In the genomic region with DNA sequence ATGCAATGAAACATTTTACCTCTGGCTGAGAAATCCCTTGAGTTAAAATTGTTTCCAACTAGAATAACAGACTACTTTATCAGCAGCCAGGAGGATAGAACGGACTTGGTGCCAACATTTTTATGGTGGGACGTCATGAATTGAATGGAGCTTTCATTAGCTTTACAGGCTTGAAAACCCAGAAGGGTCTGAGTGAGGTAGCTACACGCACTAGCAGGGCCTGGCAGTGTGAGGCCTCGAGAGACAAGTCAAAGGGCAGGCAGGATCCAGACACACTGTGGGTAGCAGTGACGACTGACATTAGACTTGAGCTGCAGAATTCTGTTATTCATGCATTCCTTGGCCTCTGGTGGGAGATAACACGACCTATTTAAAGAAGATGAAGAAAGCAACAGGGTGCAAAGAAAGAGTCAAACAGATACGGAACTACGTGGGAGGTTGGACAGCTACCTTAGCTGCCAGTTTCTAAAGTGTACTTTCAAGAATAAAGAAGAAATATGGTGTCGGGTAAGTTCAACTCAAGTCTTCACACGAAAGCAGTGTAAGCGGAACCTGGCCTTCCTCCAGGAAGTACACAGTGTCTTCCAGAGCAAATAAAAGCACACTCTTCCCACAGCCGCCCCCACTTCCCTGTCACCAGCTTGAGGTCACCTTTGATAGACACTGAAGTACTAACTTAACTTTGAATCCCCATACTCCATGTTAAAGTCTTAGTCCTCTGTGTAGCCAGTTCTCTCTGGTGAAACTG, we compare ENCODE assay signal across 11 mouse cellular contexts. TPM values are rescaled to one million over a fixed set of nuclear protein-coding genes. Genes with fewer than 3 reads are reported as not detected.
DNase-seq lines count a peak whose midpoint lies in the region; ATAC-seq and TF ChIP-seq lines count a peak whose summit lies in the region.
"Had no signal": no experiment of that assay in that cellular context is flagged by ENCODE, and none has a peak within 500 bp of the region (broad histone marks: within the 10 kb centered on the region; RNA-seq: fewer than 3 reads in every experiment).

No protein-coding gene starts in this region.

- no peak for ATAC-seq in hindbrain, postnatal 0 days
- no peak for ATAC-seq in hindbrain, embryonic 11.5 days (ENCODE audit: low FRiP score)
- peak; percentile 89 for ATAC-seq in heart, embryonic 12.5 days (ENCODE audit: insufficient number of reproducible peaks, low FRiP score)
- no peak for ATAC-seq in midbrain, postnatal 0 days (ENCODE audit: low FRiP score)

- H3K4me3 ChIP-seq in hindbrain, postnatal 0 days (ENCODE audit: low read length), result no peak overlapping the region
- H3K4me3 ChIP-seq in hindbrain, embryonic 11.5 days (ENCODE audit: low read depth, low read length), result no peak overlapping the region
- H3K4me3 ChIP-seq in heart, embryonic 12.5 days, result no peak overlapping the region
- H3K4me3 ChIP-seq in midbrain, embryonic 10.5 days, result no peak overlapping the region
- no peak overlapping the region for H3K4me3 ChIP-seq in midbrain, postnatal 0 days (ENCODE audit: low read depth, low read length)
- H3K4me3 ChIP-seq: liver, embryonic 15.5 days had no signal

- no peaks in the 10 kb centered on the region for H3K36me3 ChIP-seq in hindbrain, postnatal 0 days (ENCODE audit: insufficient read depth, low read length)
- H3K36me3 ChIP-seq in hindbrain, embryonic 11.5 days (ENCODE audit: control insufficient read depth, insufficient read depth, low read length), result no peaks in the 10 kb centered on the region
- no peaks in the 10 kb centered on the region for H3K36me3 ChIP-seq in heart, embryonic 12.5 days
- no peaks in the 10 kb centered on the region for H3K36me3 ChIP-seq in midbrain, embryonic 10.5 days
- no peaks in the 10 kb centered on the region for H3K36me3 ChIP-seq in midbrain, postnatal 0 days (ENCODE audit: insufficient read depth, low read length)
- H3K36me3 ChIP-seq: liver, embryonic 15.5 days had no signal

- DNase-seq in hindbrain, postnatal 0 days (ENCODE audit: low spot score), result peak; percentile 21
- no peak for DNase-seq in hindbrain, embryonic 11.5 days (ENCODE audit: low spot score)
- DNase-seq in adipocyte (ENCODE audit: low spot score), result peak; percentile 24
- peak; percentile 31 for DNase-seq in lung, postnatal 10 days
- DNase-seq in left cerebral cortex, adult 11 months (ENCODE audit: low spot score), result no peak
- DNase-seq in midbrain, embryonic 10.5 days (ENCODE audit: low spot score), result no peak
- DNase-seq in midbrain, postnatal 0 days (ENCODE audit: low spot score), result no peak
- DNase-seq: cerebellum, adult 9-10 months had no signal

- H3K4me1 ChIP-seq in hindbrain, postnatal 0 days (ENCODE audit: insufficient read depth, low read length), result no peaks in the 10 kb centered on the region
- no peaks in the 10 kb centered on the region for H3K4me1 ChIP-seq in hindbrain, embryonic 11.5 days (replicated peaks; ENCODE audit: control insufficient read depth, insufficient read depth, low read length)
- peaks cover 23% of the 10 kb centered on the region for H3K4me1 ChIP-seq in heart, embryonic 12.5 days (replicated peaks)
- peaks cover 6% of the 10 kb centered on the region for H3K4me1 ChIP-seq in midbrain, embryonic 10.5 days
- H3K4me1 ChIP-seq in midbrain, postnatal 0 days (ENCODE audit: insufficient read depth, low read length), result 0 out of 2 replicates have a peak, but pooled peaks cover 3% of the 10 kb centered on the region
- H3K4me1 ChIP-seq: liver, embryonic 15.5 days had no signal

- no peak for TF ChIP-seq CTCF in hindbrain, postnatal 0 days (IDR thresholded peaks at IDR 0.05; ENCODE audit: low read depth)
- TF ChIP-seq CTCF in midbrain, postnatal 0 days (IDR thresholded peaks at IDR 0.05), result no peak

- H3K9me3 ChIP-seq in hindbrain, postnatal 0 days (ENCODE audit: low read length), result no peaks in the 10 kb centered on the region
- no peaks in the 10 kb centered on the region for H3K9me3 ChIP-seq in hindbrain, embryonic 11.5 days (ENCODE audit: control insufficient read depth, low read length)
- no peaks in the 10 kb centered on the region; the same call in 1 of the 2 replicates for H3K9me3 ChIP-seq in heart, embryonic 12.5 days (replicated peaks)
- H3K9me3 ChIP-seq in midbrain, embryonic 10.5 days (replicated peaks), result no peaks in the 10 kb centered on the region
- no peaks in the 10 kb centered on the region for H3K9me3 ChIP-seq in midbrain, postnatal 0 days (ENCODE audit: low read length)
- H3K9me3 ChIP-seq: liver, embryonic 15.5 days had no signal

- no peak overlapping the region for H3K9ac ChIP-seq in hindbrain, postnatal 0 days (replicated peaks; ENCODE audit: low read length)
- no peak overlapping the region for H3K9ac ChIP-seq in hindbrain, embryonic 11.5 days (ENCODE audit: low read depth, low read length)
- H3K9ac ChIP-seq in heart, embryonic 12.5 days, result no peak overlapping the region
- no peak overlapping the region for H3K9ac ChIP-seq in midbrain, postnatal 0 days (replicated peaks; ENCODE audit: low read length, poor library complexity, severe bottlenecking)
- H3K9ac ChIP-seq: liver, embryonic 15.5 days had no signal

- WGBS in hindbrain, postnatal 0 days, result 40% methylated on average over 12 of the region's 12 CpGs
- WGBS in hindbrain, embryonic 11.5 days, result 66% methylated on average over 12 of the region's 12 CpGs
- 14% methylated on average over 12 of the region's 12 CpGs for WGBS in heart, embryonic 12.5 days
- 77% methylated on average over 12 of the region's 12 CpGs for WGBS in midbrain, embryonic 10.5 days
- 53% methylated on average over 12 of the region's 12 CpGs for WGBS in midbrain, postnatal 0 days

- H3K27ac ChIP-seq in hindbrain, postnatal 0 days, result no peak overlapping the region
- H3K27ac ChIP-seq in hindbrain, embryonic 11.5 days (ENCODE audit: low read depth, low read length), result no peak overlapping the region
- peak overlapping the region; percentile 90 for H3K27ac ChIP-seq in heart, embryonic 12.5 days (ENCODE audit: poor library complexity, severe bottlenecking)
- H3K27ac ChIP-seq in midbrain, embryonic 10.5 days (replicated peaks), result no peak overlapping the region
- H3K27ac ChIP-seq in midbrain, postnatal 0 days (ENCODE audit: low read depth, low read length), result no peak overlapping the region
- H3K27ac ChIP-seq: liver, embryonic 15.5 days had no signal

- H3K4me2 ChIP-seq in hindbrain, postnatal 0 days (ENCODE audit: low read depth, low read length), result no peak overlapping the region
- no peak overlapping the region for H3K4me2 ChIP-seq in hindbrain, embryonic 11.5 days (replicated peaks; ENCODE audit: low read depth, low read length)
- H3K4me2 ChIP-seq in heart, embryonic 12.5 days, result peak overlapping the region; percentile 23
- no peak overlapping the region for H3K4me2 ChIP-seq in midbrain, postnatal 0 days (ENCODE audit: low read depth, low read length, poor library complexity, severe bottlenecking)
- H3K4me2 ChIP-seq: liver, embryonic 15.5 days had no signal

- no peaks in the 10 kb centered on the region for H3K27me3 ChIP-seq in hindbrain, postnatal 0 days (ENCODE audit: insufficient read depth, low read length)
- H3K27me3 ChIP-seq in hindbrain, embryonic 11.5 days (ENCODE audit: control insufficient read depth, insufficient read depth, low read length), result no peaks in the 10 kb centered on the region
- H3K27me3 ChIP-seq in heart, embryonic 12.5 days (replicated peaks), result 0 out of 2 replicates have a peak, but pooled peaks cover 3% of the 10 kb centered on the region
- H3K27me3 ChIP-seq in midbrain, embryonic 10.5 days (ENCODE audit: low read depth, poor library complexity, severe bottlenecking), result no peaks in the 10 kb centered on the region
- no peaks in the 10 kb centered on the region for H3K27me3 ChIP-seq in midbrain, postnatal 0 days (ENCODE audit: insufficient read depth, low read length)
- H3K27me3 ChIP-seq: CH12.LX; liver, embryonic 15.5 days had no signal

RNA-seq across cellular contexts. Expression of gene Acbd6, which starts 53.2 kb away (rescaled TPM):
- total RNA-seq in hindbrain, postnatal 0 days (2014; rRNA removed), result 119 and 142 TPM in 2 replicates
- 117 and 118 TPM in 2 replicates for polyA plus RNA-seq in hindbrain, postnatal 0 days (2015; fragmentation: Nextera tagmentation; extraction: Ambion mirVana)
- 70.9 and 79.9 TPM in 2 replicates for polyA plus RNA-seq in hindbrain, embryonic 11.5 days (2014; fragmentation: Nextera tagmentation; extraction: Ambion mirVana)
- polyA plus RNA-seq in heart, embryonic 12.5 days (2016; fragmentation: Nextera tagmentation; extraction: Ambion mirVana), result 69.7 and 71.7 TPM in 2 replicates
- polyA plus RNA-seq in midbrain, embryonic 10.5 days (2016; fragmentation: Nextera tagmentation; extraction: Ambion mirVana), result 69.1 and 71.5 TPM in 2 replicates
- 114 and 127 TPM in 2 replicates for total RNA-seq in midbrain, postnatal 0 days (2014; rRNA removed)
- polyA plus RNA-seq in midbrain, postnatal 0 days (2015; fragmentation: Nextera tagmentation; extraction: Ambion mirVana), result 120 and 128 TPM in 2 replicates

Comparison
In these comparisons a context has a peak if more than half of its experiments do, and no peak if none do; other contexts are left out.
1. DNase-seq: peak in hindbrain, postnatal 0 days (single experiment), adipocyte (single experiment) and lung, postnatal 10 days (single experiment); none in hindbrain, embryonic 11.5 days (single experiment), left cerebral cortex, adult 11 months (single experiment), midbrain, embryonic 10.5 days (single experiment) and midbrain, postnatal 0 days (single experiment).